Mouse (Mus musculus) heart, adult 11 months (tissue): ENCODE results near the gene Plcb4.

Source experiments
- DNase-seq: peaks from one replicate; pipeline ENCODE4 v3.0.0; 2022

Plcb4 gene

GRCm38 (mm10) chr2:135675284-135675683 lies 16.5 kb downstream of the Plcb4 start:
- DNase-seq = peak; percentile 72

DNA sequence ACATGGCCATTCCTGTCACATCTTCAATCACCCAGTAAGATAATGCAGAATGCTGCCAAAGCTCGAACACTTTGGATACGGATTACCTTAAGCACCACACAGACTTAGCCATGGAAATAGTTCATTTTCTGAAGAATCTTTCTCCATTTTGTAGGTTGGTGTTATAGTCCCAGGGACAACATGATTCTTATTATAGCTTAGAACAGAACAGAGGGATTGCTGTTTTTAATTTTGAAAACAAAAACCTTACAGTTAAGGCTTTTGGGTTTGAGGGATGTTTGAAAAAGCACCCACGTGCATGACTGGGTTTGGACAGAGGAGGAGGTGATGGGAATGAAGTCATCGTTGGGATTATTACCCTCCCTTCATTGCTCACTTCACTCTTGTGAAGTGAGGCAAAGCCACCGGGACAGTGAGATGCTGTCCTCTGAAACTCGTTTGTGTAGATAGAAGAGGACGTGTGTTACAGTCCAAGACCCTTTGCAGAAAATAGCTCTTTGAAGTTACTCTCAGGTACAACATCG lies 18.2 kb downstream of the Plcb4 start:
- peak; percentile 73 for DNase-seq

GRCm38 (mm10) chr2:135677601-135678000 lies 18.8 kb downstream of the Plcb4 start:
- peak; percentile 80 for DNase-seq

DNA sequence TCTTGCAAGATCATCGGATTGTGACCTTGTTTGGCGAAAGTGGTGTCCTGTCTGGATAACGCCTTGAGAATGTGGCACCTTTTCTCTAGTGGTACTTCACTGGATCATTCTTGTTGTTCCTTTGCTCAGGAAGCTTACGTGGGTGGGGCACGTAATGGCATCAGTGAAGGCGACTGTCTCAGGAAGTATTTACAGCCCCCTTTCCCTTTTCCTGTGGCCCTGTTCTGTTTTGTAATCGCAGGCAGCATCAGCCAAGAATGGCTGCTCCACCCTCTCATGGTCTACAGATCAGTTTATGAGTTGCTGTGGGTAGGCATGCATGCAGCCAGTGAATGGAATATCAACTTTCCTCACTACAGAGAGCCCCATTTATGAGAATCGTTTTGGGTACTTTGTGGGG lies 21.2 kb downstream of the Plcb4 start:
- peak; percentile 96 for DNase-seq

DNA sequence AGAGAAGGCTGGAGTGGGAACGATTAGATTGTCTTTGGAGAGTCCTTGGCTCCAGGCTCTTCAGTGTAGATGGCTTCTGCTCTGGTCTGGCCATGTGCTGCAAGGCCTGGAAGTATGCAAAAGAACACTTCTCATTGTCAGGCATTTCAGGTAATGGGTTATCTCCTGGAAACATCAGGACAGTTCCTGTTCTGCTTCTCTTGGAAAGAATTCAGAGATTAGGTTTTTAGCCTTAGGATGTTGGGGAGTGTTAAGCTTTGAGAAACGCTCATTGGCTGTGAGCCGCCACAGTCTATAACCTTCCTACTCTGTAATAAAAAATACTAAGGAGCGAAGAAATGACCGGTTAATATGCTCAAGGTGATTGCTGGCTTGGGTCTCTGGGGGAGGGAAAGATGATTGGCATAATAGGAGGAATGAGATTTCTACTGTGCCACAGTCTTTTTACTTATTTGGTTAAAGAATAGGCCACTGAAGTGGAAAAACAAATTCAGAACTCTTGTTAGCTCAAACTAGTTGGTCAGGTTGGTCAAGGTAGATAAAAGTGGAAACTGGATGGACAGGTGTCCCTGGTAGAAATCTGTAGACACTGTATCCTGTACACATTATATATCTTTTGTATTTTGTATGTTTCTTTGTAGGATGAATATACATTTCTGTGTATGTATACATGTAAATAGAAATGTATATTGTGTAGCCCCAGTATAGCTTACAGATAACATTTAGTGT lies 21.8 kb downstream of the Plcb4 start:
- DNase-seq = no peak

DNA sequence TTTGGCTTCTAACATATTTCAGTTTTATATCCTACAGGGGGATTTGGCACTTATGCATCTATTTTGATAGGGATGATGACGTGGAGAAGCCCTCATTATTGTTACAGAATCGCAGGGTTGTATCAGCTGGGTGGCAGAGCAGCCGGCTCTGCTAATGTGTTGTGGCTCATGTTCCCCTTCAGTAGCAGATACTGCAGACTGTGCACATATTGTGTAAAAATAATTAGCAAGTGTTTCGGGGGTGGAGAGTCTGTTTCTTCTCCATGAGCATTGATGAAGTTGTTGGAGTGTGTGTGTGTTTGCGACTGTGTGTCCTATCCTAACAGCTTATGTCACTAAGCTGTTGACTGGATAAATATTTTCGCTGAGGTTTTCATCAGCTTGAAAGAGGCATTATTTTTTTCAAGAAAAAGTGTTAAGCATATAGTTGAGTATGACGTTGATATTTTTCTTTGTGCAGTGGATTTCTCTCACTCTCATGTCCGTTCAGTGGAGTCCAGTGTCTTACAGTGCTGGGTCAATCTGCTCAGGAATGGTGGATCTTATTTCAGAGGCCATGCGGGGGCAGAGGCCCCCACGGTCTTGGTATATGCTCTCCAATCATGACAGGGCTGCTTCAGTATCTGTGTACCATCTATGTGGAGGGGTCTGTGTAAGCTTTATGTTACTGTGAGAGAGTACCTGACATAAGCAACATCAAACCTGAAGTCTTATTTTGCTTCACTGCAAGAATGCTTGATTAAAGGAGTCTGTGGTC lies 25.1 kb downstream of the Plcb4 start:
- peak; percentile 80 for DNase-seq

DNA sequence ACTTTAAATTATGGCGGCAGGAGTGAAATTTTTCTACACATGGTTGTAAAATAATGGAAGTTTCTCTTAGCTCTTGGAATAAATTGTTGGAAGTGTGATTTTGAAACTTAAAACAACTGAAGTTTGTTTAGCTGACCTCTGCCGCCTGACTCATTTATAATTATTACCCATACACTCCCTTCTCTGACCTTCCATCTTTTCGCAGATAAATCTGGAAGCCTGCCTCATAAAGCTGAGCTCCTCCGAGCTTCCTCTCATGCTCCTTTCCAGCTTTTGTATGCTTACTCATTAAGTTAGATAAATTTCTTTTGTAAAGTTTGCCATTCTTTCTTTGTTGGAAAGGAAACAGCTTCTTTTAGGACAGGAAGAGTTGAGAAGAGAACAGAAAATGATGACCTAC lies 27.9 kb downstream of the Plcb4 start:
- peak; percentile 2 for DNase-seq

DNA sequence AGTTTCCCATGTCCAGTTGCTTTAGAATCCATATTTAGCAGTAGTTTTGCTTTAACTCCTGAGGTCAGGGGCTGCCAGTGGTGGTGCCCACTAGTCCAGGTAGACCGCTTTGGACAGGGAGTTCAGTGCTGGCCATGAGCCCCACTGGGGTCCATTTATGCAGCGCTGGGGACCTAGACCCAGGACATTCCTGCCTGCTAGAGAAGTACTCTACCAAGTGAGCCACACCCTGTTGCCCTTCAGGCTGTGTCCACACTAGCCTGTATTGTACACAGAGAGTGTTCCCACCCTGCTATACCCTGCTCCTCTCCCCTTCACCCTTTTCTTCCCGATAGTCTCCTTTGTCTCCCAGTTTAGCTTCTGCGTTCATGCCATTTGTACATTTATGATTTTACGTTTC lies 28.8 kb downstream of the Plcb4 start:
- peak; percentile 86 for DNase-seq

DNA sequence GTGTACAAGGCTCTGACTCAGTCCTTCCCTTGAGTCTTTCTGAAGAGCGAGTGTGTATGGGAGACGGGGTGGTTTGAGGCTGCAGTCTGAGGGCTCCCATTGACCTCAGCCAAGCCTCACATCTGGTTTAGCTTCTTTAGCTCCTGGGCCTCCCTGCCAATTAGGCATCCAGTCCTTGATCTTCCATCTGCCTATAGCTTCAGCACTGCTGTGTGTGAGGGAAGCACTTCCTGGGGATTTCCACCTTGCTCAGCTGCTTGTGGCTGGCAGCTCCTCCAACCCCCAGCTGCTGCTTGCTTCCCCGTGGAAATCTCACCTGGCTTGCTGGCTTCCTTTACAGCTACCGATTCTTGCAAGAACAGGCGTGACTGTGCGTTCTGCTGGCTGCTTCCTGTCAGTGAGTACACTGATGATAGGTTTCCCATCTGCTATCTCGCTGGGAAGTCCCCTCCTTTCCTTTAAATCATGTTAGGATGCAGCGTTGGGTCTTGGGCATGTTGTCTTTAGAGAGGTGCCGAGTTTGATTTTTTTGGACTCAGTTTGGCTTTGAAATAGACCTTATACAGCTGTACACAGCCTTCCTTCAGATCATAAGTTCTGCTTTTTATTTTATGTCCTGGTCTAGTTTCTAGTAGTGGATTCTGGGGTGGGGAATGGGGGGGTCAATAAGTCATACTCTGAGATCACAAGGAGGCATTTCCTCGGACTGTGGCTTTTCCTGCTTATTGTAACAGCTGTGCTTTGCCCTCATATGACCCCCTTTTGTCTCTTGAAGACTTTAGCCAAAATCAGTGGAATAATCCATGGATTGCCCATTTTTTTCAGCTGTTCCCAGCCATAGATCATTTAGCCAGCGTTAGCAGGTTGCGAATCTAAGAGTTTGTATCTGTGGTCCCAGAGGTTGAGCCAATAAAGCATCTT lies 34.0 kb downstream of the Plcb4 start:
- peak; percentile 99 for DNase-seq

DNA sequence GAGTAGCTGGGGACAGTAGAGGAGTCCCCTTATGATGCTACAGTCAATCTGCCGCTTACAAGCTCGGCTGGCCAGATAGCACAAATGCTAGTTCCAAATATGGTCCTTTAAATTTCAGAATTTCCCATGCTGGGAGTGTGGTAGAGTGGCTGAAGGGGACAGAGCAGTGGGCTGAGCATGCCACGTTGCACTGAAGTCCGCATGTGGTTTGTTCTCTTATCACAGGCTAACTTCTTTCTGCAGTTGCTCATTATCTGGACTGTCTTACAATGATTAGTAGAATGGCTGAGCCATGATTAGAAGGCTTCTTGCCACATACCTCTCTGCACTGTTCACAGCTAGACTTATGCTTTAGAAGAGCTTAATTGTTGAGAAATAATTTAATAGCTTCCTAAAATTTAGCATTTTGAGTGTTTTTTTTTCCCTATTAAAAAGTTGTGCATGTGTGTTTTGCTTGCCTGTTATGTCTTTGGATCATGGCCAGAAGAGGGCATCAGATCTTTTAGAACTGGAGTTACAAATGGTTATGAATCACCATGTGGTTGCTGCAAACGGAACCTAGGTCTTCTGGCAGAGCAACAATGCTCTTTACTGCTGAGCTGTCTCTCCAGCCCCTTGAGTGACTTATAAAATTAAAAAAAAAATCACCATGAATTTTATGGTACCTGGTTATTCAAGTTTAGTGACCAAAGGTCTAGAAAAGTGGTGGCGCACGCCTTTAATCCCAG lies 42.0 kb downstream of the Plcb4 start:
- peak; percentile 81 for DNase-seq

GRCm38 (mm10) chr2:135704673-135705072 lies 45.9 kb downstream of the Plcb4 start:
- DNase-seq = peak; percentile 87

DNA sequence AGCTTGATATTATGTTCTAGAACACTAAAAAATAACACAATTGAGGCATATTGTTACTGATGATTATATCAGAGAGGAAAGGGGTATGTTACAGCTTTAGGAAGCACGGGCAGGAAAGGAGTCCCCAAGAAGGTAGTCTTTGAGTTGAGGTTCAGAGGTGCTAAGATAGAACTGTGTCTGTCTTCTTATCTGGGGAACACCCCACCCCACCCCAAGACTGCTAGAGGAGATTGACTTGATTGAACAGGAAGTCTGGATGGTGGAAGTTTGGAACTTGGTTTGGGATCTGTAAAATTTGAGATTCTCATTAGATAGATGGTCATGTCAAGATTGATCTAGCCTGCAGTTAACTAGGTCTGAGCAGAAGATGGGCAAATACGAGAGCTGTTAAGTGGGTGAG lies 48.5 kb downstream of the Plcb4 start:
- peak; percentile 23 for DNase-seq

GRCm38 (mm10) chr2:135708386-135708785 lies 49.6 kb downstream of the Plcb4 start:
- DNase-seq = peak; percentile 54

DNA sequence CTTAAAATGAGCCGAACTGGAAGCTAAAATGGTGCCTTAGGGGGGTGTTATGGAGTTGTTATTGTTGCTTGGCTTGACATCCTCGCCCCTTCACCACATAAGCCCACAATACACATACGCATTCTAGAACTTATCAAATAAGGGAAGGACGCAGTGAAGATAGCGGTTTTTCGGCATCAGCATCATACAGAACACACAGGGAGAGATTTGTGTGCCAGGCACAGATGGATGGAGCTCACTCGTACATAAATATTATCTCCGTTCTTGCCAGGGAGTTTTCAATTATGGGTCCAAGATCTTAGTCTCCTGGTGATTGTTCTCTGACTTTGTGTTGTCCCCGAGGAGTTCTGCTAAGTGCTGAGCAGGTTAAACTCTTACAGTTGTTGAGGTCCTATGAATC lies 50.0 kb downstream of the Plcb4 start:
- DNase-seq = peak; percentile 78

- peak; percentile 70 for DNase-seq
These were observed 50.9 kb downstream of the Plcb4 start for GRCm38 (mm10) chr2:135709736-135710135.

DNA sequence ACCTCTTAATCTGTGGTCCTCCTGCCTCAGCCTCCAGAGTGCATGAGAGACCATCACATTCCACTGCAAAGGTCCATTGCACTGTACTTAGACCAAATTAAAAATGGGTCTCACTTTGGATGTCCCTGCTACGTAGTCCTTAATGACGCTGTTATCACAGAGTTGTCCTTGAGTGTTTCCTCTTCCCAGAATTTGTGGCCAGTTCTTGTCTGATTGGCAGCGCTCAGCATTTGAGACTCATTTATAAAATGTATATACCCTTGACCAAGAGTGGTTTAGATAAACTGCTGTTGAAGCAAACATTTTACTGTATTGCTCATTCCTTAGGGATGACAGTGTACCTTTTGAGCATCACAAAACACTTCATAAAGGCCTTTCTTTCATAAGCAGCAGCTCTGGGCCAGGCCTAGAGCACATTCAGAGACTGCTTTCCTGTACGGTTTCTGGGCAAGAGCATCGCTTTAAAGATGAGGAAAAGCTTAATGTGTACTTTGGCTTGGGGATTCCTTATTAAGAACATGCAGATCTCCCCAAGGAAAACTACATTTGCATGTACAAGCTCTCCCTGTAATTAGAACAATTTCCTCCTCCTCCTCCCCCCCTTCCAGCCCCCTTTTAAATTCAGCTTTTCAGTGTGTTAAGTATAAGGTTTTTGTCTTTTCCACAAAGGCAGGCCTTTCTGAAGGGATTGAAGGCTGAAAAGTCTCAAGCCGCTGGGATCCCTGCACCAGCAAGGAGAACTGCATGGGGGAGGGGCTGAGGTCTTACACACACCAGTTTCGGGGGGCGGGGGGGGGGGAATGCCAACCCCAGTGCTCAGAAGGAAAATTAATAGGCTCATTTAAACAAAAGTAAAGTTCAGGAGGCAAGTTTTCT lies 52.5 kb downstream of the Plcb4 start:
- DNase-seq = peak; percentile 91

GRCm38 (mm10) chr2:135711925-135712288 lies 53.1 kb downstream of the Plcb4 start:
- DNase-seq = peak; percentile 99

DNA sequence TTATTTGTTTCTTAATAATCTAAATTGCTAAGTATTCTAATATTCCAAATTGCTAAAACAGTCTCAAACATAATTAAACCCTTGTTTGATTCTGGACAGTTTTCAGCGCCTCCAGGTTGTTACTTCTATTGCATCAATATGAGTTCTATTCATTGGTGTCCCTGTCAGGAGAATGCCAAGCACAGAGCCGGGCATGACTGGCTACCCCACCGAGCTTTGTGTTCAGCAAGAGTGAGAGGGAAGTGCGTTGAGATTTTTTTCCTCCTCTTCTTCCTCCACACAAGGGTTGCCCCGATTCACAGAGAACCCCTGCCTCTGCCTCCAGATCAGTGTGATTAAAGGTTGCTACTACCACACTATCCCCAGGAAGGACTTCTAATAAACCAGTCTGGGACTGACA lies 53.5 kb downstream of the Plcb4 start:
- DNase-seq = peak; percentile 89

DNA sequence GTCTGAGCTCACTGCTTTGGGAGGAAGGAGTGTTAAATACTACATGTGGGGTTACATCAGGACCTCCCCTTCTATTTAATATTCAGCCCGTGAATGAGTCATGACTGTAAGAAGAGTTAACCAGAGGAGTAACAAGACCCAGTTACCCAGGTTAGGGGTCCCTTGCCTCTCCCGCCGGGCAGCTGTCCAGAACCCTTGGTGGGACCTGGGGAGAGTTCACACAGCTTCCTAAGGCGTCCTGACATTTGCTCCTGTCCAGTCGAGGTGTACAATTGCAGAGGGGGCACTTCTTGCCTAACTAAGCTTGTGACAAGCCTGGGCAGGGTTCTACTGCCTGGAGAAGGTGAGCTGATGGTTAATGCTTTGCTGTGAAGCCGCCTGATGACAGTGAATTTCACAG lies 54.1 kb downstream of the Plcb4 start:
- peak; percentile 92 for DNase-seq

GRCm38 (mm10) chr2:135716180-135716579 lies 57.4 kb downstream of the Plcb4 start:
- DNase-seq = peak; percentile 76
